ENCODE assay signal across 12 mouse cellular contexts in the genomic region with DNA sequence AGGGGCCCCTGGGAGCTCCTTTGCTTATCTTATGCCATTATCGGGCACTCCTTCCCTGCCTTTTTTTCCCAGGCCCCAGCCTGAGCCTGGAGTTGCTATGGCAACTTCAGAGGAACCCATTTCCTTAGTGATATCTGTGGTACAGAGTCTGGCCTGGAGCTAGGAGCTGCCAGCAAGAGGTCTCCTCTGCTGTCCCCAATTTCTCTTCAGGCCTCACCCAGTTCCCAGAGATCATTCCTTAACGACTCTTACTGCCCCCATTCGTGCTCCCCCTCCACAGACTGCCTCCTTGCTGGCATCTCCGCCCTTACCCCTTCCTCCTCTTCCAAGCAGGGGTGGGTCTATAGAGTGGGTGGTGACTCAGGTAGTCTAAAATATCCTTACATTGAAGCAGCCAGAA. TPM values are rescaled to one million over a fixed set of nuclear protein-coding genes. Genes with fewer than 3 reads are reported as not detected.
DNase-seq lines count a peak whose midpoint lies in the region; ATAC-seq lines count a peak whose summit lies in the region.
"Had no signal": no experiment of that assay in that cellular context is flagged by ENCODE, and none has a peak within 500 bp of the region (broad histone marks: within the 10 kb centered on the region; RNA-seq: fewer than 3 reads in every experiment).

No protein-coding gene starts in this region.

- DNase-seq in heart, postnatal 14 days = no peak
- DNase-seq in right cerebral cortex, adult 2 months (ENCODE audit: low spot score in 2 of 2) = peak; percentile 49 to 53
- DNase-seq in right cerebral cortex, postnatal 14 days = no peak
- DNase-seq in right cerebral cortex, postnatal 25 days = peak; percentile 53
- DNase-seq in cerebellum, adult 11 months = no peak
- DNase-seq: kidney, adult 18-20 months; liver, embryonic 13.5 days had no signal

- intact Hi-C loops in heart, postnatal 14 days (cut with DNase I) = no loop called here

- H3K27ac ChIP-seq in heart, embryonic 12.5 days (ENCODE audit: poor library complexity, severe bottlenecking) = 0 out of 2 replicates have a peak overlapping the region, but pooled peaks have one; percentile 1
- no peak overlapping the region for H3K27ac ChIP-seq in hindbrain, embryonic 16.5 days (ENCODE audit: low read depth, low read length)
- no peak overlapping the region for H3K27ac ChIP-seq in liver, embryonic 12.5 days
- H3K27ac ChIP-seq: liver, embryonic 13.5 days had no signal

- H3K9me3 ChIP-seq in heart, embryonic 12.5 days (replicated peaks) = no peaks in the 10 kb centered on the region
- no peaks in the 10 kb centered on the region for H3K9me3 ChIP-seq in hindbrain, embryonic 16.5 days (ENCODE audit: control insufficient read depth, low read length)
- no peaks in the 10 kb centered on the region for H3K9me3 ChIP-seq in liver, embryonic 12.5 days (replicated peaks)
- H3K9me3 ChIP-seq: liver, embryonic 13.5 days had no signal

- peaks cover 35% of the 10 kb centered on the region for H3K27me3 ChIP-seq in heart, embryonic 12.5 days (replicated peaks)
- H3K27me3 ChIP-seq in hindbrain, embryonic 16.5 days (replicated peaks; ENCODE audit: control insufficient read depth, insufficient read depth, low read length) = peaks cover 9% of the 10 kb centered on the region
- H3K27me3 ChIP-seq in liver, embryonic 12.5 days (replicated peaks) = peaks cover 99% of the 10 kb centered on the region
- H3K27me3 ChIP-seq: CH12.LX had no signal

- whole genome bisulfite sequencing in heart, embryonic 12.5 days = 20% methylated on average over 4 of the region's 4 CpGs
- 33% methylated on average over 4 of the region's 4 CpGs for WGBS in hindbrain, embryonic 16.5 days
- WGBS in liver, embryonic 12.5 days (ENCODE audit: insufficient replicate concordance) = 20% methylated on average over 4 of the region's 4 CpGs

- H3K4me2 ChIP-seq in heart, embryonic 12.5 days = no peak overlapping the region; the same call in 1 of the 2 replicates
- H3K4me2 ChIP-seq in hindbrain, embryonic 16.5 days (ENCODE audit: low read length) = peak overlapping the region; percentile 48
- no peak overlapping the region for H3K4me2 ChIP-seq in liver, embryonic 12.5 days
- H3K4me2 ChIP-seq: liver, embryonic 13.5 days had no signal

- peaks cover 75% of the 10 kb centered on the region for H3K4me1 ChIP-seq in heart, embryonic 12.5 days (replicated peaks)
- H3K4me1 ChIP-seq in hindbrain, embryonic 16.5 days (ENCODE audit: control insufficient read depth, insufficient read depth, low read depth, low read length) = peaks cover 48% of the 10 kb centered on the region
- H3K4me1 ChIP-seq in liver, embryonic 12.5 days = peaks cover 19% of the 10 kb centered on the region

- peak overlapping the region; percentile 42; the same call in 1 of the 2 replicates for H3K9ac ChIP-seq in heart, embryonic 12.5 days
- no peak overlapping the region; the same call in 1 of the 2 replicates for H3K9ac ChIP-seq in hindbrain, embryonic 16.5 days (ENCODE audit: low read depth, low read length)
- H3K9ac ChIP-seq in liver, embryonic 12.5 days = no peak overlapping the region
- H3K9ac ChIP-seq: liver, embryonic 13.5 days had no signal

- ATAC-seq in heart, embryonic 12.5 days (ENCODE audit: insufficient number of reproducible peaks, low FRiP score) = no peak
- no peak for ATAC-seq in hindbrain, embryonic 16.5 days
- ATAC-seq in liver, embryonic 12.5 days = no peak

- peaks cover 34% of the 10 kb centered on the region for H3K36me3 ChIP-seq in heart, embryonic 12.5 days
- no peaks in the 10 kb centered on the region for H3K36me3 ChIP-seq in hindbrain, embryonic 16.5 days (ENCODE audit: control insufficient read depth, insufficient read depth, low read length)
- H3K36me3 ChIP-seq in liver, embryonic 12.5 days = no peaks in the 10 kb centered on the region
- H3K36me3 ChIP-seq: liver, embryonic 13.5 days had no signal

- no peak overlapping the region for H3K4me3 ChIP-seq in heart, embryonic 12.5 days
- H3K4me3 ChIP-seq in hindbrain, embryonic 16.5 days (ENCODE audit: low read length) = no peak overlapping the region
- no peak overlapping the region for H3K4me3 ChIP-seq in liver, embryonic 12.5 days
- H3K4me3 ChIP-seq: erythroblast, embryonic 14.5 days; liver, embryonic 13.5 days had no signal

RNA-seq across cellular contexts. Expression of a gene that starts 11.1 kb away (rescaled TPM):
- 61.5 and 67.4 TPM in 2 replicates for polyA plus RNA-seq in heart, embryonic 12.5 days (2016; fragmentation: Nextera tagmentation; extraction: Ambion mirVana)
- total RNA-seq in heart, postnatal 14 days (2021) = 100 to 1,000 TPM; 125 to 126 TPM
- polyA plus RNA-seq in hindbrain, embryonic 16.5 days (2015; fragmentation: Nextera tagmentation; extraction: Ambion mirVana) = 20.3 and 20.4 TPM in 2 replicates
- 11.4 and 14.3 TPM in 2 replicates for polyA plus RNA-seq in liver, embryonic 12.5 days (2016; fragmentation: Nextera tagmentation; extraction: Ambion mirVana)

RNA-seq across cellular contexts. Expression of a gene that starts 26.0 kb away (rescaled TPM):
- 500 and 521 TPM in 2 replicates for polyA plus RNA-seq in heart, embryonic 12.5 days (2016; fragmentation: Nextera tagmentation; extraction: Ambion mirVana)
- total RNA-seq in heart, postnatal 14 days (2021) = 1,000 to 10,000 TPM; 1,039 to 1,057 TPM
- polyA plus RNA-seq in hindbrain, embryonic 16.5 days (2015; fragmentation: Nextera tagmentation; extraction: Ambion mirVana) = 1.7 and 10.9 TPM in 2 replicates
- 6.9 and 7.4 TPM in 2 replicates for polyA plus RNA-seq in liver, embryonic 12.5 days (2016; fragmentation: Nextera tagmentation; extraction: Ambion mirVana)

RNA-seq across cellular contexts. Expression of a gene that starts 49.6 kb away (rescaled TPM):
- 67.7 and 69.1 TPM in 2 replicates for polyA plus RNA-seq in heart, embryonic 12.5 days (2016; fragmentation: Nextera tagmentation; extraction: Ambion mirVana)
- total RNA-seq in heart, postnatal 14 days (2021) = 10 to 100 TPM; 32.3 to 32.5 TPM
- polyA plus RNA-seq in hindbrain, embryonic 16.5 days (2015; fragmentation: Nextera tagmentation; extraction: Ambion mirVana) = 77.8 and 78.4 TPM in 2 replicates
- 44.0 and 47.9 TPM in 2 replicates for polyA plus RNA-seq in liver, embryonic 12.5 days (2016; fragmentation: Nextera tagmentation; extraction: Ambion mirVana)

Comparison
In these comparisons a context has a peak if more than half of its experiments do, and no peak if none do; other contexts are left out.
1. DNase-seq: peak in right cerebral cortex, adult 2 months (2 of 2) and right cerebral cortex, postnatal 25 days (single experiment); none in heart, postnatal 14 days (0 of 2), right cerebral cortex, postnatal 14 days (single experiment) and cerebellum, adult 11 months (single experiment).
2. RNA of a gene that starts 26.0 kb away (polyA plus RNA-seq): 500 to 521 TPM in heart, embryonic 12.5 days; 6.9 to 7.4 TPM in liver, embryonic 12.5 days and 1.7 to 10.9 TPM in hindbrain, embryonic 16.5 days; every median in the first group is over 10 times any median in the second.